Mouse (Mus musculus) v-Abl transformed pro-B cells (cell line): ENCODE results near the gene St6galnac3.

ENCODE experiments used
- in situ Hi-C, 2 experiments: fragments of 400-800 bp; cut with MboI; formaldehyde crosslinking; loops; one replicate each; pipeline ENCODE4 v1.15.1; 2025; ENCODE audit not compliant: unreplicated experiment in 2 of 2

The St6galnac3 gene

DNA sequence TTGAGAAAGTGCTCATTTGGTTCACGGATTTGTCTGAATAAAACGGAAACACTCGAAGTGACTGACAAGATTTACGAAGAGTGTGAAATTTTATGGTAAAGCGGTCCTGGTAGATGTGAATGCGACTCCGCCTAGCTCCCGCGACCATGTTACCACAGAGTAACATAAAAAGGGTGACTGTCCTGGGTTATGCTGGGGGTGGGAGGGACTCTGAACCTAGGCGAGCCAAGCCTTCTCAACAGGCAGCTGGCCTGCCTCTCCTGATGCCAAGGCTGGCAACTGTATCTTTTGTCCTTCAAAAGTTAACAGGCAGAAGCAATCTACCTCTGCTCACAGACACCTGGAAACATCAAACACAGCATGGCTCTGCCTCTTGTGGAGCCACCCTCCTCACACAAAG, 9.8 kb upstream of the St6galnac3 start:
- in situ Hi-C loops = no loop called here

DNA sequence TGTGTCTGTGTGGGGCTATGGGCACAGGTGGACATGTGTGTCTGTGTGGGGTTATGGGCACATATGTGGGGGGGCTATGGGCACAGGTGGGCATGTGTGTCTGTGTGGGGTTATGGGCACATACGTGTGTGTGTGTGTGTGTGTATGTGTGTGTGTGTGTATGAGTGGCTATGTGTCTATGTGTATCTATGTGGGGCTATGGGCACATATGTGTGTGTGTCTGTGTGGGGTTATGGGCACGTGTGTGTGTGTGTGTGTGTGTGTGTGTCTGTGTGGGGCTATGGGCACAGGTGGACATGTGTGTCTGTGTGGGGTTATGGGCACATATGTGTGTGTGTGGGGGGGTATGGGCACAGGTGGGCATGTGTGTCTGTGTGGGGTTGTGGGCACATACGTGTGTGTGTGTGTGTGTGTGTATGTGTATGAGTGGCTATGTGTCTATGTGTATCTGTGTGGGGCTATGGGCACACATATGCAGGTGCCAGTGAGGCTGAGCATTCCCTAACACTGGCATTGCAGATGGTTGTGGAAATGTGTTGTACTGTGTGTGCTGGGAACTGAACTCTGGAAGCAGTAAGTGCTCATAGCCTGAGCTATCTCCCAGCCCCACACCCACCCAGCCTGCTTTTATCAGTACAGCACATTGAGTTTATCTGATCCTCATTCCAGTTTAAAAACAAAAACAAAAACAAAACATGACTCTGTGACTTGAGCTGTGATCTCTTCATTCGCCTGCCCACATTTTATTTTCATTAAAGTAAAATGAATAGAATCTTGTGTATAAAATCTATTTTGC, 8.6 kb upstream of the St6galnac3 start:
- in situ Hi-C loops = no loop called here

DNA sequence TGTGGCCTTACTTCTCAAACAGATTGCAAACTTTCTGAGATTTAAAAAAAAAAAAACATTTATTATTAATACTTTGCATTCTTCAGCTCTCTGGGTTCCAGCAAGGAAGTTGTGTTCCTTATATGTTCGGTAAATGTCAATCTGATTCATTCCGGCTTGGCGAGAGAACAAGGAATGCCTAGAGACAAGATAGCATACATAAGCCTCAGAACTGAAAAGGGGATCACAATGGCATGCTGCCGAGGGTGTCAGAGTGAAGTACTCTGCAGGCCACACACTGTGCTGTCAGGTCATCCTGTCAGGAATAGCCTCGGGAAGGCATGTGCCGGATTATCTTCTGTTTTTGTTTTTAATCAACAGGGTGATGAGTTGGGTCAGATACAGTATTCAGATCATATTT, 7.8 kb upstream of the St6galnac3 start:
- in situ Hi-C loops = no loop called here

DNA sequence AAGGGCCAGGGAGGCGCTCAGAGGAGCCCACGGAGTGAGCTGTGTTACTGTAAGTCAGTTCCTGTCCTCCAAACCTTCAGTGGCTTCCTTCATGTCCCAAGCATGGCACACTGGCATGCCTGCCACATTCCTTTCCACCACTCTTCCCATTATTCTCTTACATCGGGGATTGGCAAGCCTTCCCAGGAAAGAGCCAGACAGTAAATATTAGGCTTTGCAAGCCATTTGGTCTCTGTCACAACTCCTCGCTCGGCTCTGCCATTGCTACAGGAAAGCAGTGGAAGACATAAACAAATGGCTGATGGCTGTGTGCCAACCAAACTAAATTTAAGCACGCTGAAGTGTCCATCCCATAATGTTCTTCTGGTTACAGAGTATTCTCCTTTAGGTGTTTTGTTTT, 7.1 kb upstream of the St6galnac3 start:
- in situ Hi-C loops = no loop called here

DNA sequence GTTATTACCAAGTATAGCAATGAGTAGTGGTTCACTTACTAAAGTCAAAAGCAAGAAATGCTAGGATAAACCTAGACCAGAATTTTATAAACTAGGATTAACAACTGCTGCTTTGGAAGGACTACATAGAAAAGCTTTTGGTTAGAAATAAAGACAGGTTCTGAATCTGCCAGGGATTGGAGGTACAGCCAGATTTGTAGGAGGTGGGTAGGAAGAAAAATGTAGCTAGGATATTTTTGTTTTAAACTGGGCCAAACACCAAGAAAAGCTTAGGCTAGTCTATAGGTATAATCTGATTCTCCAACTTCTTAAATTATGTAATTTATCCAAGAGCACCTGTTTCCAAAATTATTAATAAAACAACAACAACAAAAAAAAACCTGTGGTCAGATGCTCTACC, 3.6 kb upstream of the St6galnac3 start:
- in situ Hi-C loops = no loop called here

DNA sequence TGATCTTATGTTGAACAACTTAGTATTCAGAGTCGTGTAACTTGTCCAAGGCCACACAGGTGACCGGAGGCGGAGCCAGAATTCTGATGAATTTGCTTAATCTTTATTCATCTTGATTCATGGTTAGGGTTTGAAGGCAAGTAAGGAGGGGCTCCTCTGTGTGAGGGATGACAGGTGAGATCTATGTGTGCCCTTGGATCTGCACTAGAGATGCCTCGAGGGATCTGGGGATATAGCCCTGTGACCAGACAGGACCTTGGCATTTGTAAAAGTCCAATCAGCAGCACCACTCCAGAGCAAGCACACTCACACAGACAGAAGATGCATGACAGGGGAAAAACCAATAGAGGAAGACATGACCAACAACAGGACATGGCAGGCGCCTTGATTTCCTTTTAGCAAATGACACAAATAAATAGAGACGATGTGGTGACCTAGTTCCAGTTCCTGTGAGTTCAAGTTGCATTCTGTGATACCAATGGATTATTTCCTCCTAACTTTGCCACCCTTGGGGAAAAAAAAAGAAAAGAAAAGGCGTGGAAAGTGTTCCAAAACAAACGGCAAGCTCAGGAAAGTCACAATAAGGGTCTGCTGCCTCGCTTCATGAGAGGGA, 1.4 kb downstream of the St6galnac3 start:
- in situ Hi-C loops = no loop called here

DNA sequence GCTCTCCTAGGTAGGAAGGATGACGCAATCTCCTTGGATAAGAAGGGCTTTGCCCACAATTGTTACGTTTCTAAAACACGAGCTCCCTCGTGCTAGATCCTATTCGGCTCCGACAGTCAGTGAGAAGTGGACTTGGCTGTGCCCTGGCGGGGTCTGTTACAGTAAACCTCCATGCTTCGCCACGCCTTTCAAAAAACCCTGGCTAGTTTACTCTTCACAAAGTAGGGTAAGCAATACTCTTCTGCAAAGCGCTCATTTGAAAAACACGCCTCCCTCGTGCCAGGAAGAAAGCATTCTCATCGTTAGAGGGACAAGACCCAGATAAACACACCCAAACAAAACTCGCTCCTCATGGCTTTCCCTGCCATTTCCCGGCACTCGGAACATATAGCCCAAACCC, 3.4 kb downstream of the St6galnac3 start:
- in situ Hi-C loops = no loop called here

DNA sequence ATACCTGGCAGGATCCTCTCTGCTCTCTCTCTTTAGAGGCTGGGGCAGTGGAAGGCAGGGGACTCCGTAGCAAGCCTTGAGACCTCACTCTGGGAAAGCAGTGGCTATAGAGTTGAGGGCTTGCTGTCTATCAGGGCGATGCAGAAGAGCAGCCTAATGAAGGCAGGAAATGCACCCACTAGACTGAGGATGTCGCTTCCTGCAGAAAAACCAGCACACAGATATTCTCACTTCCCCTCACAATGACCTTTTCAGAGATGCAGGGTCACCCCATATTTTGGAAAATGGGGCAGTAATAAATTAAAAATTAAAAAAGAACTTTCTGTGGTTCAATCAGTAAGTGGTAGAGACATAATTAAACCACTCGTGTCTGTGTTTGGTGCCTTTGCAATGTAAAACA, 4.1 kb downstream of the St6galnac3 start:
- in situ Hi-C loops = no loop called here

DNA sequence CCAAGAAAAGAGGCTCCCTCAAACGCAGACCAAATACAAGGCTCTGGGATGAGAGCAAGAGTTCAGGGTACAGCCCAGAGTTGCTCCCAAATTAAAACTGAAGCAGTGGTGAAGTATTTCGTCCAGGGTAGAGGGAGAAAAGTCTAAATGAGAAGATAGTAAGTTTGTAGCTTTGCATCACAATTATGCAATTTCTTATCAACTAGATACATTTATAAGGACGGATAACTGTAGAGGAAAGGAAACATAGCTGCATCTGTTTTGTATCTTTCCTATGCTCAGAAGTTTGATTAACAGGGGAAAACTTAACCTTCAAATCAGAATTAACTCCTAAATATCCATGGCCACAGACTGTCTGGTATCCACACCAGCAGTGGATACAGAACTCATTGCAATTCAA, 4.7 kb downstream of the St6galnac3 start:
- in situ Hi-C loops = no loop called here

DNA sequence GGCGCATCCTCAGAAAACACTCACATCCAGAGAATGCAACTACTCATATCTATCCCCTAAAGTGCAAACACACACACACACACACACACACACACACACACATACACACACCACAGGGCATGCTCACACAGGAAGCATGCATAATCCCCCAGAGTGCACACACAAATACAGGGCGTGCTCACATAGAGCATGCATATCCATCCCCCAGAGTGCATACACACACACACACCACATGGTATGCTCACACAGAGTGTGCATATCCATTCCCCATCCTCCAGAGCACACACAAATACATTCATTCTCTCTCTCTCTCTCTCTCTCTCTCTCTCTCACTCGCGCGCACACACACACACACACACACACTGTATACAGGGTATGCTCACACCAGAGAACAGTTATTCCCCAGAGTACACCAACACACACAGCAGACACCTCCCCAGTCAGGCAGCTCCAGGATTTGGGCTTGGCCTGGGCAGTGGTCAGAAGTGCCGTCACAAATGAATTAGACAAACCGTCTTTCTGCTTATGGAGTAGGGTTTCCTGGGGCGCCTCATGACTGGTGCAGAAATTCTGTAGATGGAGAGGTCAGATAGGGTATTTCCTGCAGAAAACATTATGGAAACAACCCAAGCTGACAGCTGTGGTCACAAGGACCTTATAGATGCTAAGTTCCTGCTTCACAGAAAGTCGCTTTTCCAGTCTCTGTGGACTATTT, 5.6 kb downstream of the St6galnac3 start:
- in situ Hi-C loops = no loop called here

DNA sequence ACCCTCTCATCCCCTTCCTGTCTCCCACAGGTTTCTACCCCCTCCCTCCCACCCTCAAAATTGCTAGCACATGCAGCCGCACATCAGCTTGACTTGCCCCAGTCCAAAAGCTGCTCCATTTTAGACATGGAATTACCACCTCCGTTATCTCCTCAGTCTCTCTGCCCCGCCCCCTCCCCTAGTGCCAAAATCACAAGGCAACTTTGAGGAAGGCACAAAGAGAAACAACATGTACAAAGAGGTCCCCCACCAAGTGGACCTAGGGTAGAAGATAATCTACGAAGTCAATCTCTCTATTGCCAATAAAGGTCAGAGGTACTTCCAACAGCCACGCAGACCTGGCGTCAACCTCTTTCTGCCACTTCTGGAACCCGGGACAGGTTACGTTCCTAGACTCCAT, 6.2 kb downstream of the St6galnac3 start:
- in situ Hi-C loops = no loop called here

DNA sequence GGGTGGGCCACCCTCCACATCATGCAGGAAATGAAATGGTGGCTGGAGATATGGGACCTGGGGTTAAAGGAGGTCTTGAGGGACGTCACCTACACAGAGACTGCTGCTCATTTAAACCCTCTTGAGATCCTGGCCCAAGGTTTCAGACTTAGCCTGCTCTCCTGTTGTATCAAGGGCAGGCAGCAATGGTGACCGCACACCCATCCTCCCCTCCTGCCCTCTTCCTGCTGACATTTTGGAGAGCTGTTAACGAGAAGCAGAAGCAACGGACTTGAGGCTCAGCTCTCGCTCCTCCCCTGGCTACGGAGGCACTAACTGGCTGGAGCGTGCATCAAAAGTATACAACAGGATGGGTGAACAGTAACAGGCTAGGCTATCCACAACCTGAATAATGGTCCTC, 7.2 kb downstream of the St6galnac3 start:
- in situ Hi-C loops = no loop called here

DNA sequence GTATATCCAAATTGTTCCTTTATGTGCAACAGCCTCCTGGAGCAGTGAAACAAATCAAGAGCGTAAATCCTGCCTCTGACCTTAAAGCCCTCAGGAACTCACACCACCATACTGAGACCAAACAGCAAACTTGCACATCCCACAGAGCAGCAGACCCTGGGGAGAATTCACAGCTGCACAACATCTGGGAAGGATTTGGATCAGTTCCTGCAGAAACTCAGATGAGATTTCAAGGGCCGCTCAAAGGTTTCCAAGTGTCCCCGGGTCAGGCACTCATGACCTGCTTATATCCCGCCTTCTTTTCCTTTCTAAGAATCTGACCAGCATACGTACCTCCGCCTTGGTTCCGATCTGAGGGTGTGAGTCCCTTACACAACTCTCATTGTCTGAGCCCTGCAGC, 9.3 kb downstream of the St6galnac3 start:
- in situ Hi-C loops = no loop called here

DNA sequence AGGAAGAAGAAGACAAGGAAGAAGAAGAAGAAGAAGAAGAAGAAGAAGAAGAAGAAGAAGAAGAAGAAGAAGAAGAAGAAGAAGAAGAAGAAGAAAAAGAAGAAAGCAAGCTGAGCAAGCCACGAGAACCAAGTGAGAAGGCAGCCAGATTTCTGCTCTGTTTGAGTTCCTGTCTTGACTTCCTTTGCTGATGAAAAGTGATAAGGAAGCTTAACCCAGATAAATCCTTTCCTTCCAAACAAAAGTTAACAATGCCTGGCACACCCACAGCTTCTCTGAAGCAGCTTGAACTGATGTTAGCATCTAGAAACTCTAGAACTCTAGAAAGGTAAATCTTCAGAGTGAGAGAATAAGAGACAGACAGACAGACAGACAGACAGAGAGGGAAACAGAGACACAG, 14.4 kb downstream of the St6galnac3 start:
- in situ Hi-C loops = no loop called here

DNA sequence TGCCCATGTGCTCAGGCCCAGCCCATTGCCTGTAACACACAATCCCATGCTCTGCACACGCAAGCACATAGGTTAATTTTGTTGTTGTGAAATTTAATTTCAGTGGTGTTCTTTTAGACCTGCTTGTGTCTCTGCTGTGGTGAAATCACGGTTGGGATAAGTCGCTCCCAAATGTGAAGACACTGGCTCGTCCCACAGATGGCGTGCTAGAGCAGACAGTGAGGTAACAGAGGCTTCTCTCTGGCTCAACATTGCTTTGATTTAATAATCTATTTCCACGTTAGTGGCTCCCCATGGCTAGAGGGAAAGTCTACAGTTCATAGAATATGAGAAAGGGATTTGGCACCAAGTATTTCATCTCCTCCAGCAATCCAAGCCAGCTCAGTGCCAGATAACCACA, 17.3 kb downstream of the St6galnac3 start:
- in situ Hi-C loops = no loop called here

DNA sequence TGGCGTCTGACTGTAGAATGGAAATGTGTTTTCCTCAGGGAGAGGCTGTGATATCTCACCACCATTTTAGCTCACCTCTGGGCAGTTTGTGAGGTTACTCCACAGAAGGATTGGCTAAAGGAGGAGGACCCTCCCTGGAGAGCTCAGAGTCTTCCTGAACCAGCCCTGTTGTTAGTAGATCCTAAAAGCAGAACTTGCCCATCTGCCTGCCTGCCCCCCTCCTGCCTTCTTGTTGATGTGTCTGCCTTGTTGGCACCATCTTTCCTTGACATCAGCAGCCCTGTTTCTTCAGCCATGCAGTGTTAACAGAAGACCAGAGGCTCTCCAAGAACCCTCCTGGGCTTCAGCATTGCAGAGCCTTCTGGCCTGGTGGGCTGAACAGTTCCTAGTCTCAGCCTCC, 18.1 kb downstream of the St6galnac3 start:
- in situ Hi-C loops = no loop called here

DNA sequence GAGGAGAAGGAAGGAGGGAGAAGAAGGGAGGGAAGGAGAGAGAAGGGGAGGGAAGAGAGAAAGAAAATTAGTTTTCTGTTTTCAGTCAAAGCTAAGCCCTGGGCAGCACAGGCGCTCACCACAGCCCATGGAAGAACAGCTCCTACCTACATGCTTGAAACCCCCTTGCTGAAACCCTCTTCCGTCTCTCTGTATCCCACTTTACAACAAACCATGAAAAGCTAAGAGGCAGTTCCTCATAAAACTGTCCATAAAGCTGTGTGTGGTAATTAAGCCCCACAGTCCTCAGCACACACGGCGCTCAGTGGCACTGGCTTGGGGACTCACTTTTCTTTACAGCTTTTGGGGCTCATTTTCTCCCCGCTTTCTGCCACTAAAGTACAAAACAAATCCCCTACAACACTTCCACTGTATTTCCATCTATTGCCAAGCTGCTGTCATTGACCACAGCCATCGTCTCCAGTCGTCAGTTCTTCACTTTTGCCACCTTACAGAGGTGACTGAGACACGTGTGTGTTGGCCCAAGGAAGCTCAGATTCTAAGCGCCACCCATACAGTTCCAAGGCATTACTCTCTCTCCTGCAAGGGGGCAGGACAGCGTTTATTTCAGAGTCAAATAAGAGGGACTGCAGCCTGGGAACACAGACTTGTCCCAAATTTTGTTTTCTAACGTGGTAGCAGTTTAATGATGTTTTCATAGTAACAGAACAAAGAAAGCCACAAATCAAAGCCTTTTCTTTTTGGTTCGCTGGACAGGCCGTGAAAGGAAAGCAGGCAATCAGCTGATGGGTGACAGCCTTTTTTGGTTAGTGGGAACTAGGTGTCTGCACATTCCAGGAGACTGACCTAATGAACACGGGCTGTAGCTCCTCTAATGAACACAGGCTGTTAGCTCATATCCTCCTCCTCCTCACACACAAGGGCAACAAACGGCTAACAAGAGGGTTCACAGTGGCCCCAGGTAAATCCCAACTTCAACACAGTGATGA, 22.9 kb downstream of the St6galnac3 start:
- in situ Hi-C loops = no loop called here

DNA sequence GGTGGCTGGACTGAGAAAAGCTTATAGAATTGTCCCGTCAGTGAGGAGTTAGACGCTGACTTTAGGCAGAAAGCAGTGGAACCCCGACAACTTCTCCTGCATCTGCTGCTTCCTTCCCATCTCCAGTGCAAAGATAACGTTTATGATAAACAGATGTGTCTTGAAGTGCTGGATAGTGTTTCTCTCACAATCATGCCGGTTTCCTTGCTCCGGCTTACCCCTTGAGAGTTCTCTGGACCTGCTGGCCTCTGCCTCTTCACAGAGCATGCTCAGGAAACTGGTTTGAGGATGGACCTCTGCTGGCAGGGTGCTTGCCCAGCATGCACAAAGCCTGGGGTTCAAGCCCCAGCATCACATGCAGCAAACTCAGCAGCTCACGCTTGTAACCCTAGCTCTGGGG, 23.8 kb downstream of the St6galnac3 start:
- in situ Hi-C loops = no loop called here

DNA sequence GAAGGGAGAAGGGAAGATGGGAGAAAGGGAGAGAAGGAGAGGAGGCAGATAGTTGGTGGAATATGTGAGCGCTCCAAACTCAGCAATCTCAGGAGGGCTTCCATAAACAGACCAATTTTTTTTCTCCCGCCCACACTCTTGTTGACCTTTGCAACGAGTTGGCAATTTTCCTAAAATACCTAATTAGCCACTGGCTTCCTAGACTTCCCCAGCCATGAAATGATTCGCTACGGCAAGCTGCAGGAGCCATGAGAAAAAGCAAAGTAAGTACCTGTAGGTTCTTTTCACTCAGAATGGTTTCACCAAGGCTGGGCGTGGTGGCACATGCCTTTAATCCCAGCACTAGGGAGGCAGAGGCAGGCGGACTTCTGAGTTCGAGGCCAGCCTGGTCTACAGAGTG, 25.9 kb downstream of the St6galnac3 start:
- in situ Hi-C loops = no loop called here

DNA sequence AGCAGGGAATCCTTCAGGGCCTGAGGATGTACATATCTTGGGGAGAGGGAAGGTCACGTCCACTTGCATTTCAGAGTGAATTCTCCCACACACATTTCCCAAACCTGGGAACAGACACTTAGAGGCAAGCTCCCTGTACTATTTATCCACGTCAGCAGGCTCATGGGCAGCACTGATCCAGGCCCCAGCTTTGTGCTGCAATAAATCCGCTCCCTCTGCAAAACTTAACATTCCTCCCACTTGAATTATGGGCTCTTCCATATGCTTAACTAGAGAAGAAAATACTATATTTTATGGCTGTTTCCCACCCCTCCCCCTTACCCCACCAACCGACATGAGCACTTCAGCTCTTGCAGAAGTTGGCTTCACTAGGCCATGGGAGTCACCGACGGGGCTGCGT, 32.0 kb downstream of the St6galnac3 start:
- in situ Hi-C loops = no loop called here
